Mouse (Mus musculus) gastrocnemius, postnatal 10 days (tissue): ENCODE results near the gene Filip1. TPM values are rescaled to one million over a fixed set of nuclear protein-coding genes. Genes with fewer than 3 reads are reported as not detected.
"Not testable (repeated sequence)": the region's sequence is repeated elsewhere in the genome, so short reads cannot be mapped to it uniquely, and the experiment has no call there.

Source experiments
- DNase-seq: peaks from one replicate; pipeline ENCODE4 v3.0.0; 2021; ENCODE audit warnings: mixed read lengths
- long read RNA-seq, 2 experiments: library from polyadenylated mRNA; stranded (forward); transcript quantifications; one replicate each; pipeline ENCODE4 v2.0.0; 2021
- total RNA-seq, 2 experiments: library from RNA; stranded (reverse); gene quantifications; 2 replicates each; pipeline ENCODE4 v1.2.3; 2021

Gene Filip1
- 10 to 100 TPM; 69.5 to 75.8 TPM for total RNA-seq
- long read RNA-seq, experiment 1, full-length matches to known transcripts = 8 of 15 reads
- long read RNA-seq, experiment 1, partial matches to known transcripts = 2 of 15 reads
- long read RNA-seq, experiment 1, other reads (novel, unspliced or antisense) = 5 of 15 reads
- long read RNA-seq, experiment 2, full-length matches to known transcripts = 2 of 8 reads
- long read RNA-seq, experiment 2, partial matches to known transcripts = 1 of 8 reads
- long read RNA-seq, experiment 2, other reads (novel, unspliced or antisense) = 5 of 8 reads

DNA sequence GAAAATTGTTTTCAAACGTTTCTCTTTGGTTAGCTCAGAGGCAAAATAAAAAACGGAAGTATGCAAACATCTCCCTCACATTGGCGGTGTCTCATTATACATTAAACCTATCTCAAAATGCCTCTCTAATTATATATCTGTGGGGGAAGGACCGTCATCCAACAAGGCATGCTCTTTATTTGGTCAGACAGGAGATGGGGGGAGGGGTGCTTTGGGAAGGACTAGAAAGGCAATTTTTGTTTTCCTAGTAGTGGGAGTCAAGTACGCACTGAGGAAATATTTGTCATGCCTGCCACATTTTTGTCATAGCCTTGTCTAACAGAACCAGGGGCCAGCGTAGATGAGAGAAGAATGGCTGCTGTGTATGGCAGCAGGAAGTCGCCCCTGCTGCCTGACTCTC is at the start of gene Filip1:
Filip1 (minus strand) TSS at position 101 of the 400 bp plus-strand sequence.
- DNase-seq = no peak

DNA sequence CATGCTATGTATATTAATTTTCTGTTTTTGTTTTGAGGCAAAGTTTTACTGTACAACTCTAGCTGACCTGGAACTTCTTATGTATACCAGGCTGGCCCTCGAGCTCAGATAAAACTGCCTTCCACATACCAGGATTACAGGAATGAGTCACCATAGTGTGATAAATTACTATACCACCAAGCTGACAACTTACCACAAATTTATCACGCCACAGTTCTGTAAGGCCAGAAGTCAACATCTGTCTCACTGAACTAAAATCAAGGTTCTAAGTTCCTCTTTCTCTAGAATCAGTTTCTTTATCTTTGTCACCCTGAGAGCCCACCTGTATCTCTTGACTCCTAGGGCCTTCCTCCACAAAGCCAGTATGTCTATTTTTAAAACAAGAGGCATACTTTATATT is 45.0 kb upstream of the Filip1 start:
- DNase-seq = no peak

DNA sequence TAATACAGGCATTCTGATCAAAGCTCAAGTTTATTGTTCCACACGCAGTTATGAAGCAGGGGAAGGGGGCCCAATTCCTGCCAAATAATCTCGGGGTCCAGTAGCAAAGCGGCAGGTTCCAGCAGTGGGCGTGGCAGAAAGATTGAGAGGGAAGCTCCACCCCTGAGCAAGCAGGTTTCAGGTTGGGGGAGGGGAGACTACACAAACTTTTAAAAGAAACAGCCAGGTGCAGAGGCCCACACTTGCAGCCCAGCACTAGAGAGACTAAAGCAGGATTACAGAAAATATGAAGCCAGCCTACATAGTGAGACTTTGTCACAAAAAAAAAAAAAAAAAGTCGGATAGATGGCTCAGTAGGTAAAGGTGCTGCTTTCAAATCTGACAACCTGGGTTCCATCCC is 40.3 kb upstream of the Filip1 start:
- DNase-seq = no peak

DNA sequence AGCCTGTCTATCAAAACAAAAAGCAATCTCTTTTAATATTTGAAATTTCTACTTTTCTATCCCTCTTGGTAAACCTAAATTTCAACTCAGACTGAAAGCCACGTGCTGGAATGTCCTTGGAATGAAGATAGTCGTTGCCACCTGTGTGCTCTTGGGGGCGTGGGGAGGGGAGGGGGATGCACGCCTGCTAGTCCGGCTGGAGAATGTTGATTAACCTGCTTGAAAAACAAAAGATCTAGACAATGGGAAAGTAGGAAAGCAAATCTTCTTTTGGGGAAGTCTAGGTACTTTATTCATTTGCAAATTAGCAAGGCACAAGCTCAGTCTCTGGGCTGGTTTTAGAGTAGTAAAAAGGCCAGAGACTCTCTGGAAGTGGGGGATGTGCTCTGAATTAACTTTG is 36.6 kb upstream of the Filip1 start:
- DNase-seq = not testable (repeated sequence)

DNA sequence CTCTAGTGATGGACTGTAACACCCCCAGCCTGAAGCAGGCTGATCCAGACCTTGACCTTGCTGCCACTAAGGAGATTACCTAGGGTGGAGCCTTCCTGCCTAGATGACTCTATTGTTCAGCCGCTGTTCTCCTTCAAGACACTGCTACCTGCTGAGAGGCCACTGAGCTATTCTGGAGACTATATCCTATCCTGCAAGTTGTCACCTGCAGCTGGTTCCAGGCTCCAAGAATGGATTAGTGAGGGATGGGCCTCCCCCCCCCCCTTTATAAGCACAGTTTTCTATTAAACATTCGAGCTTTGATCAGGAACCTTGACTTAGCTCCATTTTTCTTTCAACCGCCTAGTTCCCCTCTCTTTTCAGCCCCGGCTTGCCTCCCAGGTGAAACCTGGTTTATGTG is 31.6 kb upstream of the Filip1 start:
- DNase-seq = not testable (repeated sequence)

DNA sequence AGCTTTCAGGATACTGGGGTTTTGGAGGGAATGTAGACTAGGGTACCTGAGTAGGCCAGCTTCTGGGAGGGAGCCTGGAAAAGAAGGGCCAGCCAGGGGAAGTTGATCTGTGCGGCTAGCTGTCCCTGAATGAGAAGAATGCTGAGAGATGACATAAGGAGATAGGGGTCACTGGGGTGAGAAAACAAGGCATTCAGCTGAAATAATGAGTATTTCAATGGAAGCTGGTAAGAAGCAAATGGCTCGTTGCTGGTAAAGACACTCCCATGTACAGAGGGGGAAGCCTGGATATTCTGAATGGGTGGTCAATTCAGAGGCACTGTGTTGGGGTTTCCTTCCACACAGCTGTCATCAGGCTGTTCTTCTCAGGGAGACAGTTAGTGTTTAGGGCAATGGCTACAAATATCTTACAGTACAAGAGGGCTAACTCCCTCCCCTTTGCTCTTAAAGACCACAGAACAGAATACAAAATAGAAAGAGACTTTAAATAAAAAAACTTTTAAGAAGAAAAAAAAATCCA is 26.7 kb upstream of the Filip1 start:
- no peak for DNase-seq

DNA sequence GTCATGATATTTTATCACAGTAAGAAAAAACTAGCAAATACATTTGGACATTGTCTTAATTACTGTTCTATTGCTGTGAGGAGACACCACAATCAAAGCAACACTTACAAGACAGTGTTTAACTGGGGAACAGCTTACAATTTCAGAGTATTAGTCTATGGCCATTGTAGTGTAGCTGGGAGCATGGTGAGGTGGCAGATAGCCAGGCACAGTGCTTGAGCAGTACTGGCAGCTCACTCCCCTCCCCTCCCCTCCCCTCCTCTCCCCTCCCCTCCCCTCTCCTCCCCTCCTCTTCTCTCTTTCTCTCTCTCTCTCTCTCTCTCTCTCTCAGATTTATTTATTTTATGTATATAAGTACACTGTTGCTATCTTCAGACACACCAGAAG is 25.3 kb upstream of the Filip1 start:
- no peak for DNase-seq

DNA sequence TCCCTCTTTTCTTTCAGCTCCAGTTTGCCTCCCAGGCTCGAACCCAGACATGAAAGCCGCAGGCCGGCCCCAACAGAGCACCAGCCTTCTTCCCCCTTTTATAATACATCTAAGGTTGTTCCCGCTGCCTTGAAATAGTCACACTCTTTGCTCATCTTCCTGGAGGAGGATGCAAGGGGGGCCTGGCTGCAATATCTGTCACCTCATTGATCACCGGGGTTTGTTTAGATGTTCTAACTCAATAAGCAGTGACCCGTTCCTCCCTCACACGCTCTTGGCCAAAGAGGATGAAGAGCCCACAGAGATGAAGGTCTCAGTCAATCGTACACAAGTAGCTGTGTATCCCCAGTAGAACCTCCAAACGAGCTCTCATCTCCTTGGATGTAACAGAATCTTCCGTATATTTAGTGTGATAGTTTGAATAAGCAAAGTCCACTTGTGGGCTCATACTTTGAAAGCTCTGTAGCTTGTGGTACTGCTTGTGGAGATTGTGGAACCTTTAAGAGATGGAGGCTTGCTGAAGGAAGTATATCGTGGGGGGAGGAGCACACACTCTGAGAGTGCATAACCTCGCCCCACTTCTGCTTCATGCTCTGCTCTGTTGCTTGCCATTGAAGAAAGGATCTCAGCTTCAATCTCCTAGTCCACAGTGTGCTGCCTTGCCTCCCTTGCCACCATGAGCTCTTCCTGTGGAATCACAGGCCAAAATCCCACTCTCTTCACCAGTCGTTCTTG is 24.8 kb upstream of the Filip1 start:
- no peak for DNase-seq

DNA sequence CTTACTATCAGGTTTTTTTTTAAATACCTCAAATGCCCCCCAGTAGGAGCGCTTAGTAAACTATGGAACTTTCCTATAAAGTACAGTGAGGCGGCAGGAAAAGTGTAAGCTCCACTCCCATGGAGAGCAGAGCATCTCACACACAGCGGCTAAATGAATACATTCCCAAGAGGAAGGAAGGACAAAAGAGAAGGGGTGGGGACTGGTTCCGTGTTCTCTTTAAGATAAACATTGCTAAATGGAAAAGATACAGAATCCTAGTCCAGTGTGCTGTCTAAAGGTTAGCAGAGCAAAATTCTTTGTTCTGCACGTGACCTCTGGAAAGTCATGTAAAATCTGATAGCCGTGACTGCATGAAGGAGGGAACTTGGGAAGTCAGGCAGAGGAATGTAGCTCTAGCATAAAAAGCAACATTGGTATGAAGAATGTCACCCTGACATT is 13.9 kb upstream of the Filip1 start:
- DNase-seq = no peak

DNA sequence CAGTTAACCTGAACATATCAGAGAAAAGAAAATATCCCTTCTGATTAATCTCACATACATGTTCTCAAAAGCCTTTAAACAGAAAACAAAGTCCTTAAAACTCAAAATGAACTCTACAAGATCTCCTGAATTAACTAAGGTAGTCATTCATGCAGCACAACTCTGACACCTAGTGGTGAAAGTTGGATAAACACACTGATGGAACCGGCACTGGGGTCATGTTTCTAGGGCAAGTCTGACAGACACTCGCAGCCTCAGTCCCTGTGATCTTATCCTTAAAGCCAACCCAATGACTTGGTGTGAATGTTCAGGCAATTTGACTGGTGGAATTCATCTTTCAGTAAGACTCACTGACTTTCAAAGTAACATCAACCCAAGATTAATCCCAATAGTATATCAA is 13.4 kb upstream of the Filip1 start:
- DNase-seq = peak; percentile 46

DNA sequence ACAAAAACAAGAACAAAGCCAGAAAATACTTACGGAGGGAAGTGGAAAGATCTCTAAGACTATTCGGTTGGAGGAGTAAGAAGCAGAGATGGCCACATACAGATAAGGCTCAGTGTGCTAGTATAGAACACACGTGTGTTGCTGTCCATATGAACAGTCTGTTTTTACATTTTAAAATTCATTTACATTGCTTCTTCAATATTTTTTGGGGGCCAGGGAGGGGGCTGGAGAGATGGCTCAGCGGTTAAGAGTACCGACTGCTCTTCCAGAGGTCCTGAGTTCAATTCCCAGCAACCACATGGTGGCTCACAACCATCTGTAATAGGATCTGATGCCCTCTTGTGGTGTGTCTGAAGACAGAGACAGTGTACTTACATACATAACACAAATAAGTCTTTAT is 12.7 kb upstream of the Filip1 start:
- DNase-seq = not testable (repeated sequence)

DNA sequence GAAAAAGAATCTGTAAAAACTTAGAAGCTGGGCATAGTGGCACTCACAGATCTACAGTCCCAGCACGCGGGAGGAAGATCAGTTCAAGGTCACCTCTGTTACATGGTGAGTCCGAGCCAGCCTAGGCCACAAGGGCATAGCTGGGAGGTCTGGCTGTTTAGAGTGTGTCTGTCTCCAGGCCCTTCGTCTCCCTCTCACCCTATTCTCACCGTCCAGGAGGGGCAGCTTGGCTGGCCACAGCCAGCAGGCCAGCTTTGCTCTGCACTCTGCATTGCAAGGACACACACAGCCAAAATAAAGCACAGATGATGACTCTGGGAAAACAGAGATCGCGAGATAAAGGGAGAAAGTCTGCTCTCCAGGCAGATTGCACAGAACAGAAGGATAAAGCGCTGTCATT is 10.2 kb upstream of the Filip1 start:
- DNase-seq = no peak

DNA sequence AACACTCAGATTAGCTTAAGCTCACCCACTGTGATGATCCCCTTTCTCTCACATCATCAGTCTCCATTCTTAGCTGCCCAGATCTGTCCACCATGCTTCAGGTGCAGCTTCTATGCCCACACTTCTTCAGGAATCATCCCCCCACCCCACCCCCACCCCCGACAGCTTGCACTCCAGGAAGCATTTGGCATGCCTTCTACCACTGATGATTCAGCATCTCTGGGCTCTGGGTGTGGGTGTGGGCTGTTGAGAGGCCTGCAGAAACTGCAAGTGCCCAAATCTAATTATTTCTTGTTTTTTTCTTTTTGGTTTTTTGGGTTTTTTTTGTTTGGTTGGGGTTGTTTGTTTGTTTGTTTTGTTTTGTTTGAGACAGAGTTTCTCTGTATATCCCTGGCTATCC is 9.0 kb upstream of the Filip1 start:
- no peak for DNase-seq

DNA sequence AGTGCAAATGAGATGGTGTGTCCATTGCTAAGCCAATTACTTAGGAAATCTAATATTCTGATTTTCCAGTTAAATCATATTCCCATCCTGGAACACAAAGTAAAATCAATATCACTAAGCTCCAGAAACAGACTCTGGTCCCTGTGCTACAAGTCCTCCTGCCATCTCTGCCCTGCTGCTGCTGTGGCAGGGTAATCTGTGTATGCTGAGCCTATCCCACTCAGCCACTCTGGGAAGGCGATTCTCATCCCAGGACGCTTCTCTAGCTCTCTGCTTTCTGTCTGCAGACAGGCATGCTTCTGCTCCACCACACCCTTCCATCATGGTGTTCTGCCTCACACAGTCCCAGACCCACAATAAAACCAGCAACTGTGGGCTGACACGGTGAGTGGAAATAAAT is 7.8 kb upstream of the Filip1 start:
- no peak for DNase-seq

DNA sequence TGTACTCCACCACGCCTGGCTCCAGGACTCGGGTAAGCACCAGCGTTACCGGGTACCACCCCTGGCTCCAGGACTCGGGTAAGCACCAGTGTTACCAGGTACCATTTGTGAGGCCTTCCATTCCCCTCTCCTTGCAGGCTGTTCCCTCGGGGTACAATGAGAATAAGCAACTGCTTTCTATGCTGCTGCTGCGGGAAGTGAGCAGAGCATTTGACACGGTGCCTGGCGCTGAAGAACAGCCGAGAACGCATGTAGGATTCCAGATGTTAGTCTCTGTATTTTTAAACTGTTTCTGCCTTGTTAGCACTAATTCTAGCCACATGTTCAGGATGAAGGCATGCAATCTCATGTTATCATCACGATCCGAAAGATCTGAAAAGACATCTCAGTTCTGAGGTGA is 635 bp downstream of the Filip1 start:
- DNase-seq = no peak

DNA sequence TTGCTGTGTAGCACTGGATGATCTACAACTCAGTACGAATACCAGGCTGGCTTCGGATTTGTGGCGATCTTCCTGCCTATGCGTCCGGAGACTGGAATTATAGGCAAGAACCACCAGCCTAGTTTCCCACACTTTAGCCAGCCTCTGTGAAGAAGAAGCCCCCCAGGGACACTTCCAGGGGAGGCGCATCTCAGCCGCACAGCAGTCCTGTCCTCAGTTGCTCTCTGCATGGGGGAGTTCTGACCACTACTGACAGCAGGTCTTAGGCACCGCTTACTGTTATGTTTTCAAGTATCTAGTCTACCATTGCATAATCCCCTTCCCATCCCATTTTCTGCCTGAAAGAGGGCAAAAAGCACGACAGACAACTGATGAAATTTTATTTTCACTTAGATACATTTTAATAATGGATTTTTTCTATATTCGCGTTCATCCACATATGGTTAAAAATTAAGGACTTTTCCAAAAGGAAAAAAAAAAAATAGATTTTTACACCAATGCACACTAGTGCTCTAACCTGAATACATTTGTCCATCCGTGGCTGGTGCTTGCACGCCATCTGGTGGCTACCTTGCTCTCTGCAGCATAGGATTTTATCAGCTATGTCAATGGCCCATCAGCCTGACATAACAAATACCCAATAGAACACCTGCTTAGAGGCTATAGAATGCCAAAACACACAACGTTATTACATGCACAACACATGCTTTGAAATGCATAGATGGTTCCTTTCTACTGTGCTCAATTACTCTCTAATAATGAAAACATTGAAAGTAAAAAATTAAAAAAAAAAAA is 10.1 kb downstream of the Filip1 start:
- peak; percentile 85 for DNase-seq

DNA sequence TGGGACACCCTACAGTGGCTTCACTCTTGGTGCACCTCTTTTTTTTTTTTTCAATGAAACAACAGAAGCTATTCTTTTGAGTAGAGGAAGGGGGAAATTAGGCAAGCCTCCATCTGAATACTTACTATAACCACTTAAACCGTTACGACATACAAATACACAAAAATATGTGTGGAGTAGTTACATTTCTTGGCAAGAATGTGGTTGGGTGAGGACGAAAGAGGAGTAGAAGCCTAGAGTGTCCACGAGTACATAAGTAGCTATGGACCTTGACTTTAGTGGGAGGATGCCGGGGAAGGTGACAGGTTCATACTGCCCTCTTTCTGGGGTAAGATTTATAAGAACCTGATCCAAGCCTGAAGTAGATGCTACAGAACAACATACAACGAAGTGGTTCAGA is 15.4 kb downstream of the Filip1 start:
- no peak for DNase-seq

DNA sequence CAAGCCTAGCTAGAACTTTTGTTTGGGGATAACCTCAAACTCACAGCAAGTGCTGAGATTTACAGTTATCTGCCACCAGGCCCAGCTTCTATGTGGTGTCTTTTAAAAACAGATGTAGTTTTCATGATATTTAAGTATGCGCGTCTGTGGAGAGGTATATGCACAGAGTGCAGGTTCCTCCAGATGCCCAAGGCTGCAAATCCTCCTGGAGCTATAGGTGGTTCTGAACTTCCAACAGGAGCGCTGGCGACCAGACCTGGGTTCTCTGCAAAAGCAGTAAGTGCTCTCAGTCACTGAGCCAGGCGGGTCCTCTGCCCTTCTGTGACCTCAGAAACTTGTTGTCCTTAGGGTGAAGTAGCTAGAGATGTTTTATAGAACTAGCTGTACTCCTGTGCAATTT is 18.4 kb downstream of the Filip1 start:
- DNase-seq = no peak

DNA sequence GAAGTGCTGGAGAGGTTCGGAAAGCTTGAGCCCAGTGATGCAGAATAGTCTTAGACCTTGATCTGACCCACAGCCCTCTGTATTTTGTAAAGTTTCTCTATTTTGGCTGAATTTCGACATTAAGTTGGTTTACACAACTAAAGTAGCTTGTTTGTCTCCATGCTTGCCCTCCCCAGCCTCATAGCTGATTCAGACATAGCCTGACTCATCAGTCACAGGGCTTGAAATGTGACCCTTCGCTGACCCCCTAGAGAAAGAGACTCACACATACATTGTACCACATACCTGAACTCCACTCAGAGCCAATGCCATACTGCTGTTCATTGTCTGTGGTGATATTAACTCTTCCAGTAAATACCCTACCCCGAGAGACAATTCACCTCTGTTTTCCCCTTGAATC is 19.6 kb downstream of the Filip1 start:
- no peak for DNase-seq

DNA sequence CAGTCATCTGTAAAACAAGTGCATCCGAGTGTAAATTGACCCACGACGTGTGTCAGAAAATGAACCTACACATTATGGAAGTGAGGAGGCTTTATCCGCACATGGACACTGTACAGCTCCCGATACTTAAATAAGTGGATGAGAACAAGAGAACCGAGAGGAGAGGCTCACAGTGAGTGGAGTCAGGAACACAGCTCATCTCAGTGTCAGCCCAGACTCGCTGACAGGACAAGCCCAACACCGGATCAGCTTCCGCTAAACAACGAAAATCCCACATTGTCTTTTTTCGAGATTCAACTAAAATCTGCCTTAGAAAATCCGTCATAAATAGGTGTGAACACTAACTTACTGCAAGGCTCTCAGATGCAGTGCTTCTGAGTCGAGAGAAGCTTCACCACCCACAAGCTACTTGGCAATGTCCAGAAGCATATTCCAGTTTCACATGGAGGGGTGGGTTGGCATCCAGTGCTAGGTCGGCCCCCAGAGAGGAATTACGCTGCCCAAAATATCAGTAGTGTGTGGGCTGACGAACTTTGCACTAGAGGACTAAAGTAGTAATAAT is 22.1 kb downstream of the Filip1 start:
- DNase-seq = no peak

DNA sequence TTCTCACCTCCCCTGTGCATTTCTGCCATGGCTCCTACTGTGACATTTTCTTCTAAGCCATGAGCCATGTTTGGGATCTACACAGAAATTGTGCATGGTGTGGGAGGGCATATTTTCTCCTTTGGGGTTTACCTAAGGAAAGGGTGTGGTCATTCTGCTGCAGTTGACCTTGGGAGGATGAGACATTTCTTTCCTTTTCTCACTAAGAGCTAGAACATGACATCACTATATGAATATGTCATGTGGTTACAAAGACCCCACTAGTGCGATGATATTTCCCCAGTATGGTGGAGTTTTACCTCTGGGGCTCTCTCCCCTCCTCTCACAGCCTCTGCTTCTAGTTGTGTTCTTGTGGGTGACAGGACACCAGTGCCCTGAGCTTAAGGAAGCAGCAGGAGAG is 22.9 kb downstream of the Filip1 start:
- no peak for DNase-seq

DNA sequence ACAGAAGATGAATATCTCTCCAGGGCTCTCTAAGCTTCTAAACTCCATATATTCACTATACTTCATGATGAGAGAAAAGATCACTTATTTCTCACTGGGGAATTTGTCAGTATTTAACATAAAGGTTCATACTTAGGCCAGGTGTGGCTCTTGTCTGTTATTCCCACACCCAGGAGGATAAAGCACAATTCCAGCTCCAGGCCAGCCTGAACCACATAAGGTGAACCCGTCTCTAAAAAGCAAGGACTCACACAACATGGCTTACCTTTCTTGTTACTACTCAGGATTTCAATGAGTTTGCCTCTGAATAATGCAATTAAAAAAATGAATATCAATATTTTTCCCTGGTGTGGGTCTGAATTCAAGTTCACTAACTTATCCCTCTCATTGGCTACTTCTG is 23.6 kb downstream of the Filip1 start:
- no peak for DNase-seq

DNA sequence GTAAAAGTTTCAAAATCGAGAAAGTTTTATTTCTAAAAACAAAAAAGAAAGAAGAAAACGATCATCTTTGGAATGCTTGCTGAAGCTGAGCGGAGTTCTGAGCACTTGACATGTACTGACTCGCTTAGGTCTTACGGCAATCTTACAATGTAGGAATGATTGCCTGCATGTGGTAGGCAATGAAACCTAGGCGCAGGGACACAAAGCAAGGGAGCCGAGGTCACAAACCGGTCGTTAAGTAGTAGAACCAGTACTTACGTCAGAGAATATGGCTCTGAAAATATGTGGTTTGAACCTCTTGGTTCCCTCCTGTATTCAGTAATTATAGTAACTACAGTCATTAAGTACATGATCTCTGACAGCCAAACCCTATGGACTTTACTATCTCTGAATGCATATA is 29.4 kb downstream of the Filip1 start:
- DNase-seq = no peak
